Mouse (Mus musculus) lung, postnatal 0 days (tissue): ENCODE measurements around the gene Gpc5.

ENCODE experiments used
- CTCF ChIP-seq: IDR thresholded peaks from 2 replicates; pipeline ENCODE4 v1.5.1; 2016; ENCODE audit warnings: antibody characterized with exemption, mild to moderate bottlenecking
- EP300 ChIP-seq: IDR thresholded peaks from 2 replicates; pipeline ENCODE4 v1.6.1; 2016; ENCODE audit warnings: antibody characterized with exemption, mild to moderate bottlenecking, control low read depth

DNA sequence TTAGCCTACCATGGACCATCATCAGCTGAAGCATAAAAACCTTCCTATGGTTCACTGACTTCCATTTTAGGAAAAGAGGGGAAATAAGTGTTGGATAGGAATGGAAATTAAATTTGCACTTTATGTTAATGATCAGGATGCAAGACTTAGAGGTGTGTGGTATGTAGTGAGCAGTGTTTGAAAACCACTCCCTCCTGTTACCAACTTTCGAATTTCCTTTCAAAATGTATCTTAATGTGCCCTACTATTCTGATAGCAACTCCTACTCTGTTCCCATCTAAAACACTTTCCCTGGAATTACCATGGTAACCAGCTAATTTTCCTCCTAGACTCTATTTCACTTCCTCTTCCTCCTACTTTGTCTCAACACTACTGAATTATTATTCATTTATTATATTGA is 1045.8 kb downstream of the Gpc5 start:
- TF ChIP-seq CTCF, result no peak
- TF ChIP-seq EP300, result no peak
